Mouse (Mus musculus) adrenal gland, postnatal 25 days (tissue): Measurements from ENCODE around the gene Hoxd3. TPM values are rescaled to one million over a fixed set of nuclear protein-coding genes. Genes with fewer than 3 reads are reported as not detected.
A peak's percentile ranks its signal among the peaks of the same experiment; 100 is the strongest.

Experiments
- DNase-seq: peaks from one replicate; pipeline ENCODE4 v3.0.0; 2021; ENCODE audit warnings: mixed read lengths
- total RNA-seq: library from RNA; stranded (reverse); gene quantifications from 2 replicates; pipeline ENCODE4 v1.2.3, GENCODE M21; 2021

The Hoxd3 gene
- total RNA-seq, 1 experiment from 2014 or later = 0.73 TPM

DNA sequence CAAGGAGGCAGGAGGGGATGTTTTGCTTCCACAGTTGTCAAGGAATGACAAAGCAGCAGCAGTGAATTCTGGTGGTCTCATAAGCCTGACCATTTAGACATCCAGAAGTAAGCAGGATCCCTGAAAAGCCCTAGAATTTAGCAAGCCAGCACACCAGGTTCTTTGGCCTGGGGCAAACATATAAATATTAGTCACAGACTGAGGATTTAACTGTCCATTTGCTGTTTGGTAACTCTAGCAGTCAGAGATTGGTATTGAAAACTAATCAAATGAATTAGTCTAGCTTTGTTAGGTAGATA, 30.2 kb downstream of the Hoxd3 start:
- DNase-seq = no peak

- DNase-seq = no peak
Observed at GRCm38 (mm10) chr2:74745540-74746297, 34.0 kb downstream of the Hoxd3 start.

DNA sequence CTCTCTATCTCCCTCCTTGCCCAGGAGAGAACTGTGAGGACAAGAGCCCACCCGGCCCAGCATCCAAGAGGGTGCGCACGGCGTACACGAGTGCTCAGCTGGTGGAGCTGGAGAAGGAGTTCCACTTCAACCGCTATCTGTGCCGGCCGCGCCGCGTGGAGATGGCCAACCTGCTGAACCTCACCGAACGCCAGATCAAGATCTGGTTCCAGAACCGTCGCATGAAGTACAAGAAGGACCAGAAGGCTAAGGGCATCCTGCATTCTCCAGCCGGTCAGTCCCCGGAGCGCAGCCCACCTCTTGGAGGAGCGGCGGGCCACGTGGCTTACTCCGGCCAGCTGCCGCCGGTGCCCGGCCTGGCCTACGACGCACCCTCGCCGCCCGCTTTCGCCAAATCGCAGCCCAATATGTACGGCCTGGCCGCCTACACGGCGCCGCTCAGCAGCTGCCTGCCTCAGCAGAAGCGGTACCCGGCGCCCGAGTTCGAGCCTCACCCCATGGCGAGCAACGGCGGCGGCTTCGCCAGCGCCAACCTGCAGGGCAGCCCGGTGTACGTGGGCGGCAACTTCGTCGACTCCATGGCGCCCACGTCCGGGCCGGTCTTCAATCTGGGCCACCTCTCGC, 34.7 kb downstream of the Hoxd3 start:
- no peak for DNase-seq

GRCm38 (mm10) chr2:74747006-74747405, 35.3 kb downstream of the Hoxd3 start:
- peak; percentile 28 for DNase-seq

DNA sequence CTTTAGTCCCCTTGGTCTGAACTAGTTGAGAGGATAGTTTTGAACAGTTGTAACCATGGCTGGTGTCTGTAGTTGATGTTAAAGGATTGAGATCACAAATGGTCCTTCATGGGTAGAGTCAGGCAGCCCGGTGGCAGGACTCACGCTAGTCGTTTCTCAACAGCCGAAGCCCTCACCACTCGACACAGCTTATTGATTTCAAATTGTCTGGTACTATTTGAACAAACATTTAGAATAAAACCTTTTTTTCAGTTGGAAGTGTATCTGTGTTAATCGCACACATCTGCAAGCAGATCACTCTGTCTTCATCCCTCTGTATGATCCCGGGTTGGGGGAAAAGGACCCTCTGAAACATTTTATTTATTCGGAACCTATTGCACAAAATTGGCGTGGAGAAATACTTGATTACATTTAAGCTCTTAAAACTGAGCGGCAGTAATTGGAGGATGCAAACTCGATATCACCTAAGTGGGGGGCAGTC, 36.0 kb downstream of the Hoxd3 start:
- DNase-seq = no peak

- no peak for DNase-seq
Observed at GRCm38 (mm10) chr2:74748436-74748995, 36.8 kb downstream of the Hoxd3 start.

- DNase-seq = peak; percentile 45
Observed at GRCm38 (mm10) chr2:74749337-74750121, 37.8 kb downstream of the Hoxd3 start.

DNA sequence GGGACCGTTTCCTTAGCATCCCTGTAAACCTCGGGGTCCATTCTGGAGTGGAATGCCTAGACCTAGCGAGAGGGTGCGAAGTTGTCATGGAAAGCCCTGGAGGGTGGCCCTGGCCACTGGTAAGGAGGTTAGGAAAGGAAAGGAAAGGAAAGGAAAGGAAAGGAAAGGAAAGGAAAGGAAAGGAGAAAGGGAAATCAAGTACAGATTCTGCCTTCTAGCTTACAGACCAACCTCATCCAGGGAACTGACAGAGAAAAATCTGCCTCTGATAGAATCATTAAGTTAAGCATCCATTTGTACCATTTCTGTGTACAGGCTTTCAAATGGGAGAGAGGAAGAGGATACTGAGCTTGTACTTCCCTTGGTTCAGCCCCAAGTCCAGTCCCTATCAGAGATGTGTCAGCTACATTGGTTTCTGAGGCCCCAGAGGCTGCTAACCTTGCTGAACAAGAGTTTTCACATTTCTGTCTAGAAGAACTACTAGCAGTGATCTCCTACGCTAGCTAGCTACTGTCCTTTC, 39.1 kb downstream of the Hoxd3 start:
- DNase-seq = no peak

DNA sequence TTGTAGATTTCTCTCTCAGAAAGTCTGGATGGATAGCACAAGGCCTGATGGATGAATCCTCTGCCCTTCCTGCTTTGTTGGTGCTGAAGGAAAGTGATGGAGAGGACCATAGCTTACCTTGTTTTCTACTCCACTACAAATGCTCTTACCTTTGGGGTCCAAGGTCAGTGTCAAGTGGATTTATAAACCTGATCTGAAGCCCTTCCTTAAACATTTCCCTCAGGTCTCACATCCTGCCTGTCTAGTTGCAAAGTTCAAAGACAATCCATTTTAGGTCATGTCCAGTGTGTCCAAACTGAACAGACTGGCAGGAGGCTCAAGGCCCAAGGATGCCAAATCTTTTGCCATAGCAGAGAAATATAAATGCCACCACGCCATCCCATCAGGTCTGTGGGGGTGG, 40.1 kb downstream of the Hoxd3 start:
- DNase-seq = no peak

GRCm38 (mm10) chr2:74752431-74753174, 40.9 kb downstream of the Hoxd3 start:
- DNase-seq = no peak

- DNase-seq = no peak
Observed at GRCm38 (mm10) chr2:74753175-74753523, 41.4 kb downstream of the Hoxd3 start.

DNA sequence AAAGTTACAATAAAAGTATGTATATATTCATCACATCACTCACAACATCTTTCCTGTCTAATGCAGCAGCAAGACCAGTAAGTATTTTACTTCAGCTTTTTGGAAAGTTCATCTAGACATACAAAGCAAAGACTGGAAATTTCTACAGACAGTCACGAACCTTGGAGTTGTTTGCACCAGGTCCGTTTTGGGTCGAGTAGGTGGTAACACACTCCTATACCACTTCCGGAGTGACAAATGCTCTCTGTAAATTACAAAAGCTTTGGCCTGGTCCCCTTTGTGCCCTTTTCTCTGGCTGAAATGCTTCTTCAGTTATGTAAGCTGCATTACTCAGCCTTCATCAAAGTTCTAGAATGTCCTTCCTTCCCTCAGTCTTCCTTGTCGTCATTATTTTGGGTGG, 42.0 kb downstream of the Hoxd3 start:
- DNase-seq = no peak

DNA sequence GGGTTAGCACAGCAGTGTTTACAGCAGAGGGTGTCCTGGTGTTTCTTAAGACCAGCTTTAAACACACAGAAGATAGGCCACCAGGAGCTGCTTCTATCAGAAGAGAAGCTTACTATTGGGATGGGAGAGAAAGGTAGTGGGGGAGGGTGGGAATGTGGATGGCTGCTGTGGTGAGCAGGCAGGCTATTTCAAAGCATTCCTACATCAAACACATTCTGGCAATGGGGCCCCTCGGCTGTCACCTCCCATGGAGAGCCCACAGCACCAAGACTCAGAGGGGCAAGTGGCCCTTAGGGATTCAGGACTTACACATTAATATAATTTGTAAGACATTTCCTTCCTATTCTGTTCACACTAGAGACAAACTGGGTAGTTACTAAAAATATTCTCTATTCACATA, 48.4 kb downstream of the Hoxd3 start:
- DNase-seq = no peak

DNA sequence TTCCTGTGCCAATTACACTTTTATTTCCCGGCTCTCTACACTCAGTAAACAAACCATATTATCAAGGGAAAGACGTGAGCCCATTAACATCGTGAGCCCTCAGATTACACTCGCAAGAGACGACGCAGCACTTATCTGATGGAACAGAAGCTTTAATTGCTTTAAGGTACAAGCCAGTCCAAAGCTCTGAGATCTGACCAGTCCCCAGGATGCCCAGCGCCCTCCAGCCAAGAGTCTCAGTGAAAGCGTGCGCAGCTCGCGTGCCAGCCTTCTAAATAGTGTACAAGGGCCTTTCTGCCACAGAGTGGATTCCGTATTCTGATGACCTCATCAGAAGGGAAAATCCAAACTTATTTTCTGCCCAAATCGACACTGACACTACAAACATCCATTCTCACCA, 50.2 kb downstream of the Hoxd3 start:
- DNase-seq = no peak

DNA sequence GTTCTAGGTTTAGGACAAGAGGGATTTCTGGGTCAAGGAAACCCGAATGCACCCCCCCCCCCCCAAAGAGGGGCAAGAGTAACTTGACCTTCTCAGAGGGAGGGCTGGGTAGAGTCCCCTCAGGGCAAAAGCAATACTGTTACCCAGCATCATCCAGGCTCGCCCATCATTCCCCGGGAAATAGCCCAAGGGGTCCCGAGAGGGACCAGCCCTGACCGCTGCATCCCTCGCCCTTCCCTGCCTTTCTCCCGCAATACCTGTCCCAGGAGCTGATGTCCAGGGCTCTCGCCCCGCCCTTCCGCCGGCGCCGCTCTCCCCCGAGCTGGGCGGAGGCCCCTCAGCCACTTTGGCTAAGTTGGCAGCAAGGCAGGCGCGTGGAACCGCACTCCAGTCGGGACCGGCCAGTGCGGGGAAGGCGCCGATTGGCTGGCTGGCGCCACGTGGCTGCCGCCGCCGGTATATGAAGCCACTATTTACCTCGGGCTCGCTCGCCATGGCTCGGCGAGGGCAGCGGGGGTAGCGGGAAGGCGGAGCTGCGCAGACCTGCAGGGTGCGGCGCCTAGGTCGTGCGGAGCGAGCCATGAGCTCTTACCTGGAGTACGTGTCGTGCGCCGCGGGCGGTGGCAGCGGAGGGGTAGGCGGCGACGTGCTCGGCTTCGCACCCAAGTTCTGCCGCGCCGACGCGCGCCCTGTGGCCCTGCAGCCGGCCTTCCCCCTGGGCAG, 51.0 kb downstream of the Hoxd3 start, which contains the start of gene Hoxd1:
TSS of gene Hoxd1 (plus strand) at position 459 of the 723 bp plus-strand sequence.
- DNase-seq = peak; percentile 59

DNA sequence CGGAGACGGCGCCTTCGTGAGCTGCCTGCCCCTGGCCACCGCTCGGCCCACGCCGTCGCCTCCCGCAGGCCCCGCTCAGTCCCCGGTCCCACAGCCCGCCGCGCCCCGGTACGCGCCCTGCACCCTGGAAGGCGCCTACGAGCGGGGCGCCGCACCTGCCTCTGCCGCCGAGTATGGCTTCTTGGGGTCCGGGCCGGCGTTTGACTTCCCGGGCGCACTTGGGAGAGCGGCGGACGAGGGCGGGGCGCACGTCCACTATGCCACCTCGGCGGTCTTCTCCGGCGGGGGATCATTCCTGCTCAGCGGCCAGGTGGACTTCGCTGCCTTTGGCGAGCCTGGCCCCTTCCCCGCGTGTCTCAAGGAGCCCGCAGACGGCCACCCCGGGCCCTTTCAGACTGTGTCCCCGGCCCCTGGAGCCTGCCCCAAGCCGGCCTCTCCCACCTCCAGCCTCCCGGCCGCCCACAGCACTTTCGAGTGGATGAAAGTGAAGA, 51.6 kb downstream of the Hoxd3 start:
- peak; percentile 15 for DNase-seq

GRCm38 (mm10) chr2:74763976-74764375, 52.2 kb downstream of the Hoxd3 start:
- DNase-seq = no peak

DNA sequence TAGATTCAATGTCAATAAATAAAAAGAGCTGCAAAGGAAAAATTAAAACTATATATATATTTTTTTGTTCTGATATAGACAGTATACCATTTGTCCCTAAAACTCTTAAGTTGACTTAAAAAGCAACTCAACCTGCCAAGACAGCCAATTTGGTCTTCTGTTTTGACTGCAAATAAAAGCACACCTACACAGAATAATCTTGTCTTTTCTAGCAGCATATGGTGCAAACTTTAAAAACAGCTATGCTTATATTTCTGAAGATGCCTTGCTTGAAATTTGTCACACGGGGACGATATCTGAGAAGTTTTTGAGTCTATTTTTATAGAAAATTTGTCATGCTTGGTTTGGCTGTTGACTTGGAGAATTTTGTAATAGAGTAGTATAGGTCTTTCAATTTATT, 62.6 kb downstream of the Hoxd3 start:
- DNase-seq = no peak

DNA sequence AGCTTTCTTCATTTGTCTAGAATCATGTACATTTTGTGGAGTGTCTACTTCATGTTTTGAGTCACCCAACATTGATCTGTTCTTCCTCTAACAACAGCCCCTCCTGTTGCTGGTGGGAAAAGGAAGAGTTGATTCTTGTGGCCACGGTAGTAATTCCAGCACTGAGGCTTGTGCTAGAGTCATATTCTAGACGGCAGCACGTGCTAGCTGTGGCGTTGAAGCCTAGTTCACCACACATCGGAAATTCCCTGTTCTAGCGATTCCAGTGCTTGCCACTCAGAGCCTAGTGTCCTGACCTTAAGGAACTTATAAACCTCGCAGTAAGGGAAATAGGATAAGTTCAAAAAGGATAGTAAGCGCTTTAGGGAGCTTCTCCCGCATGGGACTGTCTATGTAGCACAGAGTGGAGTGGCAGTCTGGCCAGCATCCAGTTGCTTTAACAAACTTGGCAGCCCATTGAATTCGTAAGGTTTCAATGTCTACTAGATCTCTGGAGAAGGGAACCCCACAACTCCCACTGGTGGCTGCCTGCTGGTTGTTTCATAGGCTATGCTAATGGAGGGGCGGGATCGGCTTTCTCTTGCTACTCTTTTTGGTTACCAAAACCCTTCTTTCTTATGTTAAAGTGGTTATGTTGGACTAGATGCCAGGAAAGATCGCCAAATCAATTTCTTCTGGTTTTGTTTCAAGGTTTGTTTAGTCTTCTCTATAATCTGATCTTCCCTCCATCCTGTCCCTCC, 66.0 kb downstream of the Hoxd3 start:
- DNase-seq = no peak

DNA sequence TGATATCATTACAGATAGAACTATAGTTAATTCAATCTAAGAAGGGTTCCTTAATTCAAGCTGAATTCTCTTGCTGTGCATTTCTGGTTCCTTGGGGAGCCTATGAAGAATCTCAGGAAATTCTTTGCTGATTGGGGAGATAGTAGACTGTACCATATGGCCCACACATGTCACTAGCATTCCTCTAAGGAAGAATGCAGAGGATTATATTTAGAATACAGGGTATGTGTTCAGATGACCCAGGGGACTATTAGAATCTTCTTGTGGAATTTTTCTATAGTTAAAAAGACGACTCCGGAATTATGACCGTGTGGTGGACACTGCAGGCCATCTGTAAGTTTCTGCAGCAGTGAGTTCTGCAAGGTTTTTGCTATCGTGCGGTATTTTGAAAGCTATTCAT, 69.7 kb downstream of the Hoxd3 start:
- no peak for DNase-seq
